Comparison of ENCODE assay signal across 36 mouse cellular contexts in the genomic region with DNA sequence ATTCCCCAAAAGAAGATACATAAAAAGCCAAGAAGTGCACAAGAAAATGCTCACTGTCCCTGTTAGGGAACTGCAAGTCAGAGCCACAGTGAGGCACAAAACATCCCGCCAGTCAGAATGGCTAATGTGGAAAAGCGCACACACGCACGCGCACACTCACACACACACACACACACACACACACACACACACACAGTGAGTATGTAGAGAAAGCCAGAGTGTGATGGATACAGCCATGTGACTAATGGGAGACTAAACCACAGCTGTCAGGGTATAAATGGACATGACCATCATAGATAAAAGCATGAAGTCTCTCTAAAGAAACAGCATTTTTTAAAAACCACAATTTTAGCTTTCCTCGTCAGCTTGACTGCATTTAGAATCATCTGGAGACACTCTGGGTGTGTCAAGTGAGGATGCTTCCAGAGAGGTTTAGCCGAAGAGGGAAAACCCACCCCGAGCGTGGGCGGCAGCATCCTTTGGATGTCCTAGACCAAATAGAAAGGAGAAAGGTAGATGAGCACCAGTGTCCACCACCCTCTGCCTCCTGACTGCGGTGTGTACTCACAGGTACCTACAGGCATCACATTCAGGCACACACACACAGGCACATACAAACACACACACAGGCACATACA.
A peak's percentile ranks its signal among the peaks of the same experiment; 100 is the strongest.
DNase-seq lines count a peak whose midpoint lies in the region; ATAC-seq lines count a peak whose summit lies in the region.
"Had no signal": no experiment of that assay in that cellular context is flagged by ENCODE, and none has a peak within 500 bp of the region (broad histone marks: within the 10 kb centered on the region; RNA-seq: fewer than 3 reads in every experiment).

No protein-coding gene starts in this region.

- no peaks in the 10 kb centered on the region for H3K36me3 ChIP-seq in embryonic facial prominence, embryonic 14.5 days (ENCODE audit: control insufficient read depth, insufficient read depth, low read length)
- H3K36me3 ChIP-seq: embryonic facial prominence, embryonic 15.5 days; forebrain, embryonic 12.5 days; heart, embryonic 12.5 days; hindbrain, embryonic 13.5 days; limb, embryonic 10.5 days; limb, embryonic 15.5 days; liver, embryonic 13.5 days; neural tube, embryonic 12.5 days had no signal

- intact Hi-C loops in left cerebral cortex, postnatal 10 days (cut with DNase I) = no loop called here

- no peaks in the 10 kb centered on the region for H3K9me3 ChIP-seq in embryonic facial prominence, embryonic 14.5 days (ENCODE audit: control insufficient read depth, low read length)
- H3K9me3 ChIP-seq: embryonic facial prominence, embryonic 15.5 days; forebrain, embryonic 12.5 days; heart, embryonic 12.5 days; hindbrain, embryonic 13.5 days; limb, embryonic 10.5 days; limb, embryonic 15.5 days; liver, embryonic 13.5 days; neural tube, embryonic 12.5 days had no signal

- whole genome bisulfite sequencing in embryonic facial prominence, embryonic 14.5 days = 83% methylated on average over 11 of the region's 11 CpGs

- H3K9ac ChIP-seq in embryonic facial prominence, embryonic 14.5 days (ENCODE audit: low read depth, low read length) = no peak overlapping the region
- H3K9ac ChIP-seq: embryonic facial prominence, embryonic 15.5 days; forebrain, embryonic 12.5 days; heart, embryonic 12.5 days; hindbrain, embryonic 13.5 days; limb, embryonic 15.5 days; liver, embryonic 13.5 days; neural tube, embryonic 12.5 days had no signal

- H3K4me2 ChIP-seq in embryonic facial prominence, embryonic 14.5 days (ENCODE audit: low read depth, low read length) = no peak overlapping the region
- H3K4me2 ChIP-seq: embryonic facial prominence, embryonic 15.5 days; forebrain, embryonic 12.5 days; heart, embryonic 12.5 days; hindbrain, embryonic 13.5 days; limb, embryonic 15.5 days; liver, embryonic 13.5 days; neural tube, embryonic 12.5 days had no signal

- no peaks in the 10 kb centered on the region for H3K4me1 ChIP-seq in embryonic facial prominence, embryonic 14.5 days (ENCODE audit: control insufficient read depth, insufficient read depth, low read length)
- H3K4me1 ChIP-seq: embryonic facial prominence, embryonic 15.5 days; forebrain, embryonic 12.5 days; hindbrain, embryonic 13.5 days; limb, embryonic 10.5 days; limb, embryonic 15.5 days; liver, embryonic 13.5 days; neural tube, embryonic 12.5 days had no signal

- peak; percentile 27 to 63 for DNase-seq in left cerebral cortex, postnatal 10 days (ENCODE audit: extremely low spot score in 1 of 2, low spot score in 2 of 2)
- DNase-seq in left cerebral cortex, adult 8-10 months (ENCODE audit: low spot score in 2 of 2) = no peak
- DNase-seq in right cerebral cortex, postnatal 10 days (ENCODE audit: low spot score in 2 of 2) = peak; percentile 62 to 75
- no peak for DNase-seq in right cerebral cortex, adult 18-20 months
- DNase-seq in embryonic facial prominence, embryonic 14.5 days (ENCODE audit: low spot score) = peak; percentile 12
- DNase-seq in urinary bladder, adult 18-20 months (ENCODE audit: low spot score in 2 of 2) = no peak
- DNase-seq in c-Kit-positive CD71-positive TER-119-positive erythroid progenitor cells, embryonic 14.5 days (ENCODE audit: low spot score) = no peak
- DNase-seq: adrenal gland, adult 2 months; adrenal gland, postnatal 36 days; B cell, adult 2 months; cerebellum, adult 9-10 months; embryo, embryonic 11 days; gastrocnemius, adult 2 months; gastrocnemius, postnatal 36 days; heart, adult 18-20 months; heart, postnatal 4 days; kidney, adult 9 months; kidney, postnatal 10 days; layer of hippocampus, postnatal 36 days; liver, embryonic 13.5 days; lung, adult 18-20 months; lung, postnatal 4 days; thymus, adult 18-20 months; thymus, postnatal 25 days had no signal

- H3K27ac ChIP-seq in embryonic facial prominence, embryonic 14.5 days (replicated peaks; ENCODE audit: low read depth, low read length) = no peak overlapping the region
- H3K27ac ChIP-seq: embryonic facial prominence, embryonic 15.5 days; forebrain, embryonic 12.5 days; gastrocnemius, adult 2 months; hindbrain, embryonic 13.5 days; limb, embryonic 10.5 days; limb, embryonic 15.5 days; liver, embryonic 13.5 days; neural tube, embryonic 12.5 days; stomach, postnatal 0 days had no signal

- no peaks in the 10 kb centered on the region for H3K27me3 ChIP-seq in embryonic facial prominence, embryonic 14.5 days (replicated peaks; ENCODE audit: control insufficient read depth, insufficient read depth, low read length)
- H3K27me3 ChIP-seq: embryonic facial prominence, embryonic 15.5 days; heart, embryonic 12.5 days; hindbrain, embryonic 13.5 days; limb, embryonic 15.5 days; liver, embryonic 13.5 days; neural tube, embryonic 12.5 days had no signal

- no peak overlapping the region for H3K4me3 ChIP-seq in embryonic facial prominence, embryonic 14.5 days (ENCODE audit: low read depth, low read length)
- H3K4me3 ChIP-seq: embryonic facial prominence, embryonic 15.5 days; forebrain, embryonic 12.5 days; gastrocnemius, adult 2 months; heart, embryonic 12.5 days; hindbrain, embryonic 13.5 days; limb, embryonic 10.5 days; limb, embryonic 15.5 days; liver, embryonic 13.5 days; neural tube, embryonic 12.5 days had no signal

- ATAC-seq in embryonic facial prominence, embryonic 14.5 days (ENCODE audit: low read depth) = no peak
- ATAC-seq: activated CD4-positive, CD25-positive, alpha-beta regulatory T cell, adult 4 months; intestine, embryonic 16.5 days; lung, postnatal 0 days; midbrain, embryonic 16.5 days had no signal

Comparison
In these comparisons a context has a peak if more than half of its experiments do, and no peak if none do; other contexts are left out.
1. DNase-seq: peak in left cerebral cortex, postnatal 10 days (2 of 2), right cerebral cortex, postnatal 10 days (2 of 2) and embryonic facial prominence, embryonic 14.5 days (single experiment); none in left cerebral cortex, adult 8-10 months (0 of 2), right cerebral cortex, adult 18-20 months (single experiment), urinary bladder, adult 18-20 months (0 of 2) and c-Kit-positive CD71-positive TER-119-positive erythroid progenitor cells, embryonic 14.5 days (single experiment).